Mouse (Mus musculus) right cerebral cortex, adult 2 months (tissue): ENCODE results near the gene Dok7.
A peak's percentile ranks its signal among the peaks of the same experiment; 100 is the strongest.

ENCODE experiments used
- DNase-seq, 2 experiments: peaks; one replicate each; pipeline ENCODE4 v3.0.0; 2021 to 2022; ENCODE audit warnings: low spot score in 2 of 2

The Dok7 gene

GRCm38 (mm10) chr5:35056604-35057432 is at the start of gene Dok7:
Gene Dok7, plus strand, starts transcription at chr5:35056766.
- peak; percentile 44 to 66 for DNase-seq

- DNase-seq: no peak
Observed at GRCm38 (mm10) chr5:35009163-35009562, 47.4 kb upstream of the Dok7 start.

GRCm38 (mm10) chr5:35010656-35011055 is 45.9 kb upstream of the Dok7 start:
- no peak for DNase-seq

DNA sequence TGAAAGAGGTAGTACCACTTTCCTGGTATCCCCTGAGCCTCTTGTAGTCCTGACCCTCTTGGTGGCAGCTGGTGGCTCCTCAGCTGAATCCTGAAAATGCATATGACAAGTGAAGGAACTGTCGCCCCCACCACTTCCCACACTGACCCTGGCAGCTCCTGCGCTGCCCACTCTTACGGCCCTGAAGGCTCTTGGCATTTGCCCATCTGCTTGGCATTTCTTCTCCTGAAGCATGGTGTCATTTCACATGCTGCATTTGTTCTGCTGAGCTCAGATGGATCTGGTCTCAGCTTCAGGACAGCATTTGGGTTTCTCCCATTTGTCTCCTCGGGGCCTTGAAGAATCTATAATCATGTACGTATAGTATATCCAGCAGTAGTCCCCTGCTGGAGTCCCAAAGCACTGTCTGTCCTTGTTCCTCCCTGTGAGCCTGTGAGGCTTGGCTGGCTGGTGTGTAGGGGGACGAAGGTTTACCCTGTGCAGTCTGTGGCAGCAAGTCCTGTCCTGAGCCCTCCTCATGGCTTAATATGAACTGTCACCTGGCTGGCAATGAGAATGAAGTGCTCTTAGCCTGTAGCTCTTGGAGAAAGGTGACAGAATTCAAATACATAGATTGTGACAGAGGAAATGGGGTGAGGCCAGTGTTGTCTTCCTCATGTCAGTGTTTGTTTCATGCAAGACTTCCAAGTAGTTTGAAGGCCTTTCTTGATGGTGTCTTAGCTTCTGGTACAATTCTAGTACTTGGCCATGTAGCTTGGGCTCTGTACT is 45.2 kb upstream of the Dok7 start:
- DNase-seq: no peak

- DNase-seq: no peak
Observed at GRCm38 (mm10) chr5:35014036-35014435, 42.5 kb upstream of the Dok7 start.

DNA sequence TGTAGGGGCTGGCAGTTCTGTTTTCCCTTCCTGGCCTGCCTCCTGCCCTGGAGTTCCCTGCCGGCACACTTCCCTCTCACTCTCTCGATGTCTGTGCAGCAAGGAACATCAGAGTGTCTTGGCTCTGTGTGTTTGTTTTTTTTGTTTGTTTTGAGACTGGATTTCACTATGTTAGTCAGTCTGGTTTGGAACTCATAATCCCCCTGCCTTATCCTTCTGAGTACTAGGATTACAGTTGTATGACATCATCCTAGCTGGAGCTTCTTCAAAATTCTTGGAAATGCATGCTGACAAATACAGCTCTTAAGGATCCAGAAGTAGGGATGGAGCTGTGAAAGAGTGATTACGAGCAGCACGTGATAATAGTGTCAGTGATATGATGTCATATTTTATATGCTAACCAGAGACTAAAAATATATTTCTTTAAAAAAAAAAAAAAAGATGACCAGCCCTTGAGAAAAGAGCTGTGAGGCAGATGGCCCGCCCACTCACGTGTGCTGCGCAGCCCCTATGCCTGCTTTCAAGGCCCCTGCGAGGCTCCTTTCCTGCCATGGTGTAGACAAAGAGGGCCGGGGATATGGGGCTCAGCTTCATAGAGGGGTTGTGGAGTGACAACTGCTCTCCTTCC is 36.8 kb upstream of the Dok7 start:
- DNase-seq: peak in 1 of 2 experiments; percentile 58

DNA sequence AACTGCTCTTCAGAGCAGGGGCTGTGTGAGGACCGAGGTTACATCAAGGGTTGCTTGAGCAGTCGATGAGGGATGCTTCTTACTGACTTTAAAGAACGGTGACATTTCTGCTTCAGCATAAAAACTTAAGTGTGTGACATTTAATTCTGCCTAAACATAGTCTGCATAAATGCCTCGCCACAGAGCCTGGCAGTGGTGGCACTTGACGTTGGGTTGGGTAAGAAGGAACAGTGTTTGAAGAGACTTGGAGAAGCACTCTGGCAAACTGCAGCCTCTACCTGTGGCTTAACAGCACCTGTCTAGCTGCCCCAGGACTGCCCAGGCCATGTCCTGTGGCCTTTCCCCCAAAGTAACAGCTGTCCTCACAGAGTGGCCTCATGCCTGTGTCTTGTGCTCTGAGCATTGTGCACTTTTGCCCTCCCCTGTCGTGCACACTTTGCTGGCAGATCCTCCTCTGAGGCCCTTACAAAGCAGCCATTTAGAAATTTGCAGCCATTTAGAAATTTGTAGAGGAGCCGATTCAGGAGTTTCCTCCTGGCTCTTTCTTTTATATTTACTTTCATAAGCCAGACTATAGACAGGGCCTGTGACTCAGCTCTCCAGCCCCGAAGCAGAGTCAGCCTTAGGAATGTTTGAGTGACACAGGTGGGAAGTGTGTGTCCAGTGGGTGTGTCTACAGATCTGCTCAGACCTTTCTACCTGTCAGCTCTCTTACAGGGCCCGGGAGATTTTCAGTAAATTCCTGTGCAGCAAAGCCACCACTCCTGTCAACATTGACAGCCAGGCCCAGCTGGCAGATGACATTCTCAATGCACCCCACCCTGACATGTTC is 35.9 kb upstream of the Dok7 start:
- no peak for DNase-seq

DNA sequence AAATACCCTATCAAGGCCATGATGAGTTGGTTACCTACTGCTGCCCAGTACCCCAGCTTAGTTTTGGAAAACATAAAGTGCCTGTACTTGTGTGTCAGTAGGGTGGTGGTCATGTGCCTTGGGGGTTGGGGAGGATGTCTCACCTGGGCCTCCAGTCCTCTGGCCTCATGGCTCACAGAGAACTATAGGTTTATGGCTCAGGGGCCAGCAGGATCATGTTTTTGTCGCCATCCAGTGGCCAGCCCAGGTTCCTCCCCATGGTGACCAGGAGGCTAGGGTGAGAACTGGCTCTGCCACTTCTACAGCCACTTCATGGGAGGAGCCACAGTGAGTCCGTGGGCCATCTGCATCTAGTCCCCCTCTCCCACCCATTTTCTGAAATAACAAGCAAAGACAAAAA is 31.6 kb upstream of the Dok7 start:
- DNase-seq: peak; percentile 56 to 64

DNA sequence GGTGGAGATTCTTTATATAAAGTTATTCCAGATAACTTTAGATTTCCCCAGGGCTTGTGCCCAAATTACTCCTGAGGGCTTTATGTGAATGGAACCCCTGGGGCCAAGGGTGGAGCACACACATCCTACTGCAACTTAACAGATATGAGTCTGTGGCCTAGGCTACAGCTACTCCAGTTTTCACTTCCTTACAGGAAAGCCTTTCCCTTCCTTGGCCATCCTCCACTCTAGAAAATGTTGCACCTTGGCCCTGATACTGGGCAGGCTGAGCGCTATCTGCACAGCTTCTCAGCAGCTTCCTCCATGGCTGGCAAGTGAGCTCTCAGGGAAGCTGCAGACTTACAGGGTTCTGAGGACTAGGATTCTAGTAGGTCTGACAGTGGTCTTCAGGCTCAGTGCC is 27.3 kb upstream of the Dok7 start:
- no peak for DNase-seq

GRCm38 (mm10) chr5:35029755-35030154 is 26.8 kb upstream of the Dok7 start:
- no peak for DNase-seq

DNA sequence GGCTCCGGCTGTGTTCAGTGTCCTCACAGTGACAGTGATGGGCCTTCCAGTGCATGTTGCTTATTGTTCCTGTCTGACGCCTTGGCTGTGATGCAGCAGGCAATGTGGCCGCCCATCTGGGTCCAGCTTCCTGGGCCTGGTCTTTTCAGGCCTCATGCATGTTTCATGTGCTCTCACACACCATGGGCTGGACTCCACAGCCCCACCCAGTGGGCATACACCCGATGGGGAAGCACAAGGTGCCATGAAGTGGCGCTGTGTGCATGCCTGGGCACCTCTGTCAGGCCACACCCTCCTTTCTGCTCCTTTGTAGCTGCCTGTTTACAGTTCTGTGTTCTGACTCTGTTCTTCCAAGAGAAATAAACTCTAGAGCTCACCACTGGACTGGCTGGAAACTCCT is 23.5 kb upstream of the Dok7 start:
- no peak for DNase-seq

- no peak for DNase-seq
Observed at GRCm38 (mm10) chr5:35033619-35034018, 22.9 kb upstream of the Dok7 start.

DNA sequence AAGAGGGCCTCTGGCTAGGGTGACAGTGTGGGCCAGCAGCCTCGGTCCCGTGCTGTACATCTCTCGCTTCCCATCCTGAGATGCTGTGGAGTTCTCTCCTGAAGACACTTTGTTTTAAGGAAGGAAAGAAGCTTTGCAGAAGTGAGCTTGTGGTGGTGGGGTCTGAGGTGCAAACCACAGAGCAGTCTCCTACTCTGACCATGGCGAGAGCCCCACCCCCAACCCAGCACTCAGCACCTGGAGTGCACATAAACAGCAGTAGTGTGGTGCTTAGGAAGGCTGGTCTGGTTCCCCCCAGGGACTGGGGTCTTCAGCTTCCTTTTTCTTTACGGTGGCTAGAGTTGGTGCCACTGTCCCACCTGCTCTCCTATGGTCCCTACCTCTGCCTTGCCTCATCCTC is 21.4 kb upstream of the Dok7 start:
- DNase-seq: no peak

GRCm38 (mm10) chr5:35035795-35036194 is 20.8 kb upstream of the Dok7 start:
- DNase-seq: no peak

DNA sequence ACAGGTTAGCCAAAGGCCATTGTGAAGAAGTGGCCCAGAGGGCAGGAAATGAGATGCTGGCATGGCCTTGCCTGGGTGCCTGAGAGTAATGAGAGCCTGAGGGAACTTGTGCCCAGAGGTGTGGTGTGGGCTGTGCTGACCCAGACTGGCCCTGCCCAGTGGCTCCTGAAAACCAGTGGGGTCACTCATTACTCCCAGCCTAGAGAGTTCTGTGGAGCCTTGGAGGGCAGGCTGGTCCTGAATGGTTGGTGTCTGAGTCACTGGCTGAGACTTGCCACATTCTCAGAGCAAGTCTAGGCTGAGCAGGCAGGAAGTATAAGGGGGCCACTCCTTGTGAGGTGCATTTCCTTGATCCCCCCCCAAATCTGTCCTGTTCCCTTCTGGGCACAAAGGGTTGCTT is 19.1 kb upstream of the Dok7 start:
- no peak for DNase-seq

- no peak for DNase-seq
Observed at GRCm38 (mm10) chr5:35041268-35041829, 15.2 kb upstream of the Dok7 start, which contains the start of gene Hgfac. Gene Hgfac, plus strand, starts transcription at chr5:35041509.

- no peak for DNase-seq
Observed at GRCm38 (mm10) chr5:35042431-35043109, 14.0 kb upstream of the Dok7 start.

DNA sequence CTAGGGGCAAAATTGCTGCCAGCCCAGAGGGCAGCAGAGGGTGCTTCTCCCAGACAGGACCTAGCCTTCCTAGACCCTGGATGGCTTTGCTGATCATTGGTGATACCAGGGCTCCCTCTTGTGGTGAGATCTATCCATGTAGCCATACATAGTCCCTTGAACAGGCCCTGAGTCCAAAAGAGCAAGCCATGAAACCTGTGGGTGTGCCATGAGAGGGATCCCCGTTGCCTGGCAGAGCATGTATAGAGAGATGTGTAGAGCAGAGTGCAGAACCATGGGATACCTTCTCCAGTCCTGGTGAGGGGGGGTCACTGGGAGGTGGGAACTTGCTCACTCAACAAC is 13.5 kb upstream of the Dok7 start:
- DNase-seq: peak; percentile 78 to 88

- no peak for DNase-seq
Observed at GRCm38 (mm10) chr5:35050541-35050940, 6.0 kb upstream of the Dok7 start.

DNA sequence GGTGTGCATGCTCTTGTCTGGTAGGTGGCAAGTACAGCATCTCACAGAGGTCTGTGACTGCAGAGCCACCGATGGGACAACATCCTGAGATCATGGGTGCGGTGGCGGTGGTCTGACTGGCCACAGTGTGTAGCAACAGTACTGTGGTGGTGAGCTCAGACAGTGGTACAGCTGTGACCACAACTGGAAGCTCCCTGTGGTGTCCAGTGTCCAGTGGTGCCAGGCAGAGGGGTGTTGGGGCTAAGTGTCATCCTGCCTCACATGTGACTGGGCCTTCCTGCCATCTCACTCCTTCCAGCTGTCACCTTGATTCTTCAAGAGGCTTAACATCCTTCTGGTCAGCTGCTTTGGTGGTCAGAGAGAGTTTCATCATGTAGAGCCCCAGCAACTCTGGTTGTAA is 1.9 kb upstream of the Dok7 start:
- no peak for DNase-seq

- DNase-seq: no peak
Observed at GRCm38 (mm10) chr5:35055076-35055475, 1.5 kb upstream of the Dok7 start.
